Mouse (Mus musculus): ENCODE measurements around the gene Rassf2.

Rassf2 gene

DNA sequence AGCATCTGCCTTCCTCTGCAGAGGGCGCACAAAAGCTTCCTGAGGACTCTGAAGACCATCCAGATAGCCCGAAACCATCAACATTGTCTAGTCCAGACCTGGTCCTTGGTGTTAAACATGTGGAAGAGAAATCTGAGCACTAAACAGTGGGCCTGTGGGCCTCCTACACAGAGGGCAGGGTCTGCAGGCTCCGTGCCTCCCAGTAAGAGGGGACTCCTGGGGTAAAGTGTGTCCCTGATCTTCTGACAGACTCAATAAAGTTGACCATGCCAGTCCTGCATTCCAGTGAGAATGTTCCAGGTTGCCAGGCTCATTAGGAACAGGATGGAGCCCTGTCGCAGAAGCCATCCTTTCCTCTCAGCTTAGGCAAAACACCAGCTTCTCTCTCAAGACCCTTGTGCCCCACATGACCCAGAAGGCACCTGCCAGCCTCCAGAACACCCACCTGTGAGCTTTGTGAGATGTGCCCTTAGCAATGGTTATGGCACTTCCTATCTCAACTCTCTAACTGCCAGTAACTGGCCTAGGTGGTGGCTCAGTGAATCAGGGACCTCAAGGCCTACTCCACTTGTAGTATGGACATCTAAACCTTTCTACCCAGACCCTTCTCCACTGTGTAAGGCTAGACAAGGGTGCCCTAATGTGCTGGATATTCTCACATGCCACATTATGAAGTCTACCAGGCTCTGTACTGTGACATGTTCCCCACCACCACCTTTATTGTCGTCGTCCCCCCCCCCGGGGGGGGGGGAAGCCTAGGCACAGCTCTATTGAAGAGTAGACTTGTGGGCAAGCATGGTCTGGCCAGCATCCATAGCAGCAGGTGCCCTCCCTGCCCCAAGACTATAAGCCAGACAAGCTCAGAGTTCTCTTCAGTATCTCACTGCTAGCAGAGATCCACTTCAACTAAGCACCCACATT is 73.5 kb downstream of the Rassf2 start:
- no peak for DNase-seq (ENCODE audit: extremely low read depth, low read depth)

DNA sequence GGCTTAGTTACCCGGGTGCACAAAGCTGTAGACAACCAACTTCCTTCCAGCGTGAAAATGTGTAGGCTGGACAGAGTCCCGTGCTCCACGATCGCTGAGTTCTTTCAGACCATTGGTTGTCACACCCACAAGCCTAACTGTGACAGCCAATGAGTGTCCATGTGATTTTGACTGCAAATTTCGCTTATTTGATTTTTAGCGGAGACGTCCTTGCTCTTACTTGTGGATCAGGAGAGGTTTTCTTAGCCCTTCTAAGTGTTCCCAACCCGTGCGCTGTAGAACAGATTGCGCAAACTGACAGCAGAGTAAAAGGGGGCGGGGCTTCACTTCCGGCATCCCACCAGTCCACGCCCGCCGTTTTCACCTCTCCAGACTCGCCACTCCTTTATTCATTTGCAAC is 74.8 kb downstream of the Rassf2 start:
- peak; percentile 73 for DNase-seq (ENCODE audit: extremely low read depth, low read depth)

DNA sequence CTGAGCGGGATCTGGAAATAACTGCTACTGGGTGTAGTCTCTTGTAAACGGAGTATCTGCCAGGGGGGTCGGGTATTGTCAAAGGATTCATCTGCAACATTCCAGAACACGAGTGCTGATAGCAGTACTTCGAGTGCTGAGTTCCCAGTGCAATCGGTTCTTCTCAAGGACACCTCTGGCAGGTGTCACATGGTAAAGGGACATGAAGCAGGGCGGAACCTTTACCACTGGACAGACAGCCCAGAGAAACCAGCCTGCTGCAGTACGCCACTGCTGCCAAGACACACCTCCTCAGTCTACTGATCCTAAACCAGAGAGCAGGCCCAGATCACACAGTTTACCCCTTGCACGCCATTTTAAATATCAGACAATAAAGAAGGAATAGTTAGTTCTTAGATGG is 75.2 kb downstream of the Rassf2 start:
- DNase-seq (ENCODE audit: extremely low read depth, low read depth): no peak

DNA sequence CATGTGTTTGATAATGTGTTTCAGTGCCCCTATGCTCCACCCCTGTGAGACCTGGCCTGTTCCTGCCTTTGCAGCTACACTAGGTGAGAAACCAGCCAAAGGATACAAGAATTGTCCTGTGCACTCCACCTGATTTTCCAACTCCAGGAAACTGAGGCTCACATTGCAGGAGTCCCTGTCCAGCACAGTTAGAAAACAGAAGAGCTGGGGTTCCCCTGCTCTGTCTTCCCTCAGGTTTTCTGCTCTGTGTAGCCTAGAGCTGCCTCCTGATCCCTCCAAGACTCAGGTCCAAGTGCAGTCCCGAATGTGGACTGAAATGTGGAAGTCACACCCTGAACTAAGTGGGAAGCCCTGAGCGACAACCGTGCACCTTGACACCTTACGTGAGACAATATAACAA is 76.3 kb downstream of the Rassf2 start:
- DNase-seq (ENCODE audit: extremely low read depth, low read depth): no peak

DNA sequence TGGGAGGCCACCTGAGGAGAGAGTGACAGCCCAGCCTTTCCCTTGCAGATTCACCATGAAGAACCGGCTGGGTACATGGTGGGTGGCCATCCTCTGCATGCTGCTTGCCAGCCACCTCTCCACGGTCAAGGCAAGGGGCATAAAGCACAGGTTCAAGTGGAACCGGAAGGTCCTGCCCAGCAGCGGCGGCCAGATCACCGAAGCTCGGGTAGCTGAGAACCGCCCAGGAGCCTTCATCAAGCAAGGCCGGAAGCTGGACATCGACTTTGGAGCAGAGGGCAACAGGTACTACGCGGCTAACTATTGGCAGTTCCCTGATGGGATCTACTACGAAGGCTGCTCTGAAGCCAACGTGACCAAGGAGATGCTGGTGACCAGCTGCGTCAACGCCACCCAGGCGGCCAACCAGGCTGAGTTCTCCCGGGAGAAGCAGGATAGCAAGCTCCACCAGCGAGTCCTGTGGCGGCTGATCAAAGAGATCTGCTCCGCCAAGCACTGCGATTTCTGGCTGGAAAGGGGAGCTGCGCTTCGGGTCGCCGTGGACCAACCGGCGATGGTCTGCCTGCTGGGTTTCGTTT is 77.0 kb downstream of the Rassf2 start:
- no peak for DNase-seq (ENCODE audit: extremely low read depth, low read depth)

DNA sequence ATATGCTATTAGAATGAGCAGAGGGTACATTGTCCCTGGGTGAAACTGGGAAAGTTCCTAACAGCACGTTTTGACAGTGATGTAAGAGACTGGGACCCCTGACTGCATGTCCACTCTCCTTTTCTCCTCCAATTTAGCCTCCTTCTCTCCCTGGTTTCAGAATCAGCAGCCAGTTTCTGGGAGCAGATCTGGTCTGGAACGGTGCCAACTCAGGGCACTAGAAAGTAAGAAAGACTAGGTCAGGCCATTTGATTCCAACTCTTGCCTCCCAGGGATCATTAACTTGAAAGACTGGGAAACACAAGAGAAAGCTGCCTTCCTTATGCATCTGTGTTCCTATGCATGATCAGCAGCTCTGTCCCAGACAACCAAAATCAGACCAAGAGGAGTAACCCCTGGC is 77.6 kb downstream of the Rassf2 start:
- DNase-seq (ENCODE audit: extremely low read depth, low read depth): no peak

DNA sequence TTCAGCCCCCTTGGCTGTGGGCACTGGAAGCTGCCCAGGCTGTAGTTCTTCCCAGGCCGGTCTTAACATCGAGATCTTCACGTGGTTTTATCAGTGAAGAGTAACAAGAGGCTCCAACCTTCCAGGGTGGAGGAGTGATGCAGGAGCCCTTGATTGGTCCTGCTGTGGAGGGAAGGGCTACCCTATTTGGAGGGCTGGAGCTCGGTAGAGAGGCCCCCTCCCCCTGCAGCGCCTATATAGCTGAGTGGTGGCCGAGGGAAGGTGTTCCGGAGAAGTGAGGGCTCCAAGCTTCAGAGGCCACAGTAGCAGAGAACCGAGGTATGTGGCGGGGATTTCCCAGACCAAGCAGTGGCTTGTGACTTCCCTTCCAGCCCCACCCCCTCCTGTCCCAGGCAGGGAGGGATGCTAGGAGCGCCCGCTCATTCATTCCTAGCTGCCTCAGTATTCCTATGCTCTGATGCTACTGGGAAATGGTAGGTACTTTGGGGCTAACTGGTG is 79.4 kb downstream of the Rassf2 start, which contains the start of gene Prnd:
Gene Prnd (plus strand): TSS at position 264 of the 498 bp plus-strand sequence.
- no peak for DNase-seq (ENCODE audit: extremely low read depth, low read depth)

DNA sequence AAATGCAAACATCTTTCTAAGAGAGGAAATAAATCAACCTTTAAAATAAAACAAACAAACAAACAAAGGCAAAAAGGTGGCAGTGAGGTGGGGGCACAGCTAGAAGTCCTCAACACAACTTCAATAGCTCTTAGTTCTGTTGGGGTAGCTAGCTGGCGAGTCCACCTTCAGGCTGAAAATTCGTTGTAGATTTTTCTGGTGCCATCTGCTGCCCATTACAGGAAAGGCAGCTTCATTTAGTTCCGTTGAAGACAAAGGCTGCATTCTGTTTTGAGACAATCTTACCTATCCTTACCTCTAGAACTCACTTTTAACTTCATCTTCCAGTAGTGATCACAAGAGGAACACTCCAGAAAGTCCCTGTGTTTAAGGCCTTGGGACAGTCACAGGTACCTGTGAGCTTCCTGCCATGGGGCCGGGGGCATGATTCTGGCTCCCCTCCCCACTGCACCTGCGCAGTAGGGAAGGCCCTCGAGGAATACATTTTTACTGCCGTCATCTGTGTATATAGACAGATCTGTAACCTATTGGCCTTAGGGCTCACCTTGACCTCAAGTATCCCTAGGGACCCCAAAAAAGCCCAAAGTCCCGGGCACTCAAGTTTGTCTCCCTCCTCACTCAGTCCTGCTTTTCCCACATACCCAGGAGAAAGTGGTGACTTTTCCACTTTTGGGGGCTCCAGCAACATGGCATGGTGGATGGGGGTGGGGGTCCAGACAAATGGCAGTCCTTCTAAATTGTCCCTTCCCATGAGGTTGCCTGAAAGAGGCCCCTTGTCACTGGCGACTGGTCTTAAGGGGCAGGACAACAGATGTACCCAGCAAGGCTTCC is 80.1 kb downstream of the Rassf2 start:
- DNase-seq (ENCODE audit: extremely low read depth, low read depth): no peak

DNA sequence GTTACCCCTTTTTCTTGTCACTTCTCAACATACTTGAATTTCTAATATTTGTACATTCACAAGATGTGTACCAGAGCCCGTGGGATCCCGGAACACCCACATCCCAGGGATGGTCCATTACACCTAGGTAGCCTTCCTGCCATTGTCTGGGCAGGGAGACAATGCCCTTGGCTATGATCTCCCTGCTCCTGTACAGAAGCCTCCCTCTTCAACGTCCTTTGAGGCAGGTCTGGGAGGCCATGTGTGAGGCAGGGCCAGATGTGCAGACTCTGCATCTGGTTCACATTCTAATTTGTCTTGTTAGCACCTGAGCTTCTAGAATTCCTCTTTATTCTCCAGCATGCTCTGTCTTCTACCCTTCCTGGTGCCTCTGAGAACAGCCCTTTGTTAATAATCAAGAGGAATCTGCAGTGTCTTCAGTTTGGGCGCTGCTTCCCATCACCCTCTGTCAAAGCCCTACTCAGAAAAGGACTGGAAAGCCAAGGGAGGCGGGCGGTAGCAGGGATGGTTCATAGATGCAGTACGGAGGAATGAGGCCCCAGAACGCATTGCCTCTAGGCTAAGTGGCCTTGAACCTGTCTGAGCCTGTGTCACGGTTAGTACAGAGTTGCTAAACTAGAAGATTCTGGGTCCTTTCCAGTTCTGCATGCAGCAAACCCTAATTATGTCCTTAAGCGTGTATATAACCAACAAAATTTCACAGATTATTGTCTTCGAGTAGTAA is 81.0 kb downstream of the Rassf2 start:
- DNase-seq (ENCODE audit: extremely low read depth, low read depth): no peak

DNA sequence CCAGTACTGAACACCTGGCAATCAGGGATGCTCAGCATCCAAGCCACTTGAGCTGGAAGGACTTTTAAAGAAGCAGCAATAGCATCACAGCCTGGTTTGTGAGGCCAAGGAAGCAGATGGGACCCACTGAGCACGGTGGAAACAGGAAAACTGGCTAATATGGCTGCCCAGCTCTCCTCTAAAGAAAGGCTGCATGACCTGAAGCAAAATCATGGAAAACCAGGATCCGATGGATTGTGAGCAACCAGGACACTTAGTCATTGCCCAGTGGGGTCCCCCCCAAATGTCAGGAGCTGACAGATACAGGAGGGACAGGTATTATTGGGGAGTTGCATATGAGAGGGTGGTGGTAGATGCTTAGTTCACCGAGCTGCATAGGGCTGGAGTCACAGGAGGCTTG is 81.9 kb downstream of the Rassf2 start:
- DNase-seq (ENCODE audit: extremely low read depth, low read depth): no peak

DNA sequence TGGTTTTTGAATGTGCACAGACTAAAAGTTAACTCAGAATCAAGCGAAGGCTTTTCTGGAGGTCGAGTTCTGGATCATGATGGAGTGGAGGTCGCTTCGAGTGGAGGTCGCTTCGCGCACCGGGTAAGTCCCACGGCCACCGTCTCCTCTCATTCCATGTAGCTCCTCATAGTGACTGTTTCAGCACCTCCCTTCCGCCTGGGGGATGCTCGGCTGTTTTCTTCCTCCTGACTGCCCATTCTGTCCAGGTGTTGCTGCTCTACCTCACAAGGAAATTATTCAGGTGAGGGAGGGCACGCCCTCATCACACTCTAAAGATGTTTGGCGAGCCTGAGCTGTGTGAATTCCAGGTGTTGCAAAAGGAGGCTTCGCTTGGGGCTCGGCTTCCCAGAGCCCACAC is 83.7 kb downstream of the Rassf2 start:
- DNase-seq (ENCODE audit: extremely low read depth, low read depth): no peak

DNA sequence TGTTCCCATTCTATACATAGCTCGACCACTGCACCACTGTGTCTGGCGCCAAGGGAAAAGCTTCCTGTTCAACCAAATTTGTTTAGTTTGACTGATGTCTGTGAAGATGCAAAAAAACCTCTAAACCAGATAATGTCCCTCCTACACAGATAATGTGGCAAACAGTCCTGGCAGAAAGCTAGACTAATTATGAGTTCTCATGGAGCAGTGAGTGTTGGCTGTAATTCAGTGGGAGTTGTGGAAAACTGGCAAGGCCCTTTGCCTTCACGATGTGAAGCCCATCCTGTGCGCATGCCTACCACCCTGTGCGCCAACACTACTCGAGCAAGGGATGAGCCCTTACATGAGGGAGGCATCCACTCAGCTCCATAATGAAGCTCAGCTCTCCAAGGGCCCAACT is 84.3 kb downstream of the Rassf2 start:
- DNase-seq (ENCODE audit: extremely low read depth, low read depth): no peak

DNA sequence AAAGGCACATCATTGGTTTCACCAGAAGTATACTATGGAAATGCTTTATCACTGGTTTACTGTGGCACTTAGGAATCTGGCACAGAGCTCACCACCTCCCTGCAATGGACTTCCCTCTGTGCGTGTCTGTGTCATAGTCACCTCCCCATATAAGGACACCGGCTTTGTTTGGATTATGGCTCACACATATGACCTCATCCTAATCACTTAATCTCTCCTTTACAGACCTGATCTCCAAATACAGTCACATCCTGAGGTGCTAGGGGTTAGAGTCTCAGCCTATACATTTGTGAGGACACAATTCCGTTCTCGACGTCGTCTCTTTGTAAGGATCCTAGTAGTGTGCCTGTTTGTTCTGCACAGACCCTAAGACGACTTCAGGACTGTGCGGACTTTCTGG is 84.8 kb downstream of the Rassf2 start:
- DNase-seq (ENCODE audit: extremely low read depth, low read depth): no peak

DNA sequence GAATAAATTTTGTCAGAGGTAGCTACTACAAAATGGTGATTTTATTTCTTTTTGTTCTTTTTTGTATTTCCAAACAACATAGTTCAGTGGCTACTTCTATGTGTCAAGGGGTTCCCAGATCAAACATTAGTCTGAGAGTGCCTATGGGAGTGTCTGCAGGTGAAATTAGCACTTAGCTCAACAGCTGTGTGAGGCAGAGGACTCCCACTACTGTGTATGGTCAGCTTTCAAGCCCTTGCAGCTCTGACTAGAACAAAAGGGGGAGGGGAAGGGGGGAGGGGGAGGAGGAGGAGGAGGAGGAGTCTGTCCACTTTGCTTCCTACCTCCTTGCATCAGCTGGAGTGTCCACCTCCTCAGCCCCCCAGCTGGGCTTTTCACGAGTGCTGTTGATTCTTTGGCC is 85.7 kb downstream of the Rassf2 start:
- no peak for DNase-seq (ENCODE audit: extremely low read depth, low read depth)

DNA sequence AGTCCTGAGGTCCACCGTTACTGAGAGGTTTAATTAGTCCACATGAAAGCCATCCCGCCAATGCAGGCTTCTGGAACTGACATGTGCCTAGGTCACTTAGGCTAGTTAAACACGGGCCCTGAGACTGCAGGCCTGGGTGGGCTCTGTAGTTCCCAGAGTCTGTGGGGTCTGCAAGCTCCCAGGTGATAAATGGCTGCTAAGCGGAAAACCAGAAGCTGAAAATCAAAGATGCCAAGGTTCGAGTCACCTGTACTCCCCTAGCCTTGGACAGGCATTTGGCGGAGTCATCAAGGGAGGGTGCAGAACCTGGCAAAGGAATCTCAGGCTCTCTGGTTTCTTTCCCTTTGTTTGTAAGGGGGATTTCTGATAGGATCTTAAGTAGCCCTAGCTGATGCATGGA is 88.6 kb downstream of the Rassf2 start:
- no peak for DNase-seq (ENCODE audit: extremely low read depth, low read depth)

DNA sequence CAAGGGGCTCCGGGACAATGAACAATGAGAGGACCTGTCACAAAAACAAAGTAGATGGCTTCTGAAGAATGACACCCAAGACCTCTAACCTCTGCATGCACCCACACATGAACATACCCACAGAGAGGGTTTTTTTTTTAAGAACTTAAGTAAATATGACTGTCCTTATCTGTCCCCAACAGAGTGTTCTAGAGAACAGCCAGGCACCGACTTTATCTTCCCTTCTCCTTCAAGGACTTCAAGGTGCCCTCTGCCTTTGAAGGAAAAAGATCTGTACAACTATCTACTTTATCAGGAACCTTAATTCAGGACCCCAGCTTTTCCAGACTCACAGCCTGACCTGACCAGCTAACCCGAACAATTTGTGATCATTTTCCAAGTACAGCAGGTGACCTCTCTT is 89.6 kb downstream of the Rassf2 start:
- no peak for DNase-seq (ENCODE audit: extremely low read depth, low read depth)
